Mouse (Mus musculus) megakaryocyte, embryonic 14.5 days (primary cell): ENCODE data around the gene Baiap2l1. TPM values are rescaled to one million over a fixed set of nuclear protein-coding genes. Genes with fewer than 3 reads are reported as not detected.
A peak's percentile ranks its signal among the peaks of the same experiment; 100 is the strongest.
"Not testable (repeated sequence)": the region's sequence is repeated elsewhere in the genome, so short reads cannot be mapped to it uniquely, and the experiment has no call there.

Experiments used
- H3K27me3 ChIP-seq: replicated peaks from 2 replicates; pipeline ENCODE3; 2012; ENCODE audit warnings: inconsistent platforms
- H3K36me3 ChIP-seq: replicated peaks from 2 replicates; pipeline ENCODE3; 2012; ENCODE audit warnings: low read length, inconsistent platforms, mixed read lengths
- H3K4me1 ChIP-seq: 2 replicates; pipeline ENCODE4 v1.6.1; 2012; ENCODE audit warnings: inconsistent platforms
- H3K4me3 ChIP-seq: replicated peaks from 2 replicates; pipeline ENCODE3; 2012; ENCODE audit warnings: moderate library complexity, mild to moderate bottlenecking, inconsistent platforms
- H3K9me3 ChIP-seq: 2 replicates; pipeline ENCODE4 v1.6.1; 2012; ENCODE audit warnings: inconsistent platforms
- FLI1 ChIP-seq: IDR thresholded peaks from 2 replicates; pipeline ENCODE4 v1.6.1; 2012; ENCODE audit warnings: low read length, inconsistent platforms, mixed read lengths
- GATA1 ChIP-seq: IDR thresholded peaks from 3 replicates; pipeline ENCODE4 v1.6.1; 2012; ENCODE audit warnings: mixed read lengths, low read length, inconsistent platforms, borderline replicate concordance
- polyA plus RNA-seq: library from polyadenylated mRNA; stranded (reverse); fragments of >175 nt; gene quantifications from 2 replicates; pipeline ENCODE4 v1.2.3, GENCODE M21; 2012; ENCODE audit warnings: low replicate concordance; ENCODE audit not compliant: insufficient read depth

Gene Baiap2l1
- polyA plus RNA-seq, 1 experiment = not detected

DNA sequence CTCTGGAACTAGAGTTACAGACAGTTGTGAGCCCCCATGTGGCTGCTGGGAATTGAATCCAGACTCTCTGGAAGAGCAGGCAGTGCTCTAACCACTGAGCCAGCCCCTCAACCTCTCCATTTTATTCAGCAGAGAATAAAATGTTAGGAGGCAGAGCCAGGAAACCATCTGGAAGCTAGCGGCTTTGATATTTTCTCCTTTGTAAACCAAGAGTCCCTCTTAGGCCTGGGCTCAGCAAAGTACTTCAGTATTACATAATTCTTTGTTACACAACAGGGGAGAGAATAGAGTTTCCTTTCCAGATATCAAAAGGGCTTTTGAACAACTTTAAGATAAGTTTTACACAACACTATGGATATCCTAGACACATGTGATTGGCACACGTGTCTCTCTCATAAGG is 15.0 kb upstream of the Baiap2l1 start:
- H3K4me1 ChIP-seq = no peaks in the 10 kb centered on the region
- no peaks in the 10 kb centered on the region for H3K36me3 ChIP-seq
- TF ChIP-seq FLI1 = no peak
- no peak for TF ChIP-seq GATA1

DNA sequence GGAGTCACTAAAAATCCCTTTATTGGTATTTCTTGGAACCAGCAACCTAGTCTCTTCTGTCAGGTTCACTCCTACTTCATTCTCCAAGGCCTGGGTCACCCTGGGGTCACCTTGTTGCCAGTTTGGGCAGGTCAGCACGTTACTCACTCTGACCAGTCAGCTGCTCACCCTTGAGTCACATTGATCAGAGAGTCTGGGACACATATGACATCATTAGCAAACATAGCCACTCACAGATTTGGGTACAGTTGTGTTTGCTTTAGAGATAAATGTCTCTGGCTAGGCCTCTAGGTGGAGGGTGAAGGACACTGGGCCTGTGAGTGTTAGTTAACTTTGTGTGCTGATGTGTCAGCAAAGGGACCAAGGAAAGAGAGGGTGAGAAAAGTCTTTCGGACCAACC is 14.3 kb upstream of the Baiap2l1 start:
- Histone ChIP-seq H3K9me3 (peaks cover 4% of the 10 kb centered on the region; the same call in 1 of the 2 replicates), H3K27me3 (peaks cover 1% of the 10 kb centered on the region), H3K4me3 (no peak overlapping the region), H3K36me3 (no peaks in the 10 kb centered on the region), H3K4me1 (no peaks in the 10 kb centered on the region)
- no peak for TF ChIP-seq GATA1
- no peak for TF ChIP-seq FLI1

More for the DNA sequence above, 15.0 kb upstream of the Baiap2l1 start:
- Histone ChIP-seq H3K4me3 (no peak overlapping the region), H3K9me3 (peaks cover 12% of the 10 kb centered on the region), H3K27me3 (peaks cover 1% of the 10 kb centered on the region)

DNA sequence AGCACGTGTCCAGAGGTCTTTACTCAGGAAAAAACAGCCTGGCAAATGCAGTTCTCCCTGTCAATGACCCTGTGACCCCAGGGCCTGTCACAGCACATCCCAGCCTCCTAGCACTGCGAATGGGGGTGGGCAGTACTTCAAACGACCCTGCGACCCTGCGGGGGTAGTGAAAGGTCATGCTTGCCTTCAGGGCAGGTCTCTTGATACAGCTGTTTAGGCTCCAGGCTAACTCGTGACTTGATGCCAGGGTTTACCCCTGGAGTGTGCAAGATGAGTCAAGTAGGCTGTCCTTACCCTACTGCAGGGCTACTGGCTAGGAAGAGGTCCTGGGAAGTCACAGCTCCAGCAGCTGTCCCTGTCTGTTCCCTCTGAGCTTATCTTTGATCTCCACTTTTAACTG is 13.1 kb upstream of the Baiap2l1 start:
- no peak for TF ChIP-seq FLI1
- TF ChIP-seq GATA1 = no peak
- H3K36me3 ChIP-seq = no peaks in the 10 kb centered on the region
- H3K9me3 ChIP-seq = no peaks in the 10 kb centered on the region
- no peaks in the 10 kb centered on the region for H3K4me1 ChIP-seq
- no peak overlapping the region for H3K4me3 ChIP-seq
- H3K27me3 ChIP-seq = peaks cover 1% of the 10 kb centered on the region

DNA sequence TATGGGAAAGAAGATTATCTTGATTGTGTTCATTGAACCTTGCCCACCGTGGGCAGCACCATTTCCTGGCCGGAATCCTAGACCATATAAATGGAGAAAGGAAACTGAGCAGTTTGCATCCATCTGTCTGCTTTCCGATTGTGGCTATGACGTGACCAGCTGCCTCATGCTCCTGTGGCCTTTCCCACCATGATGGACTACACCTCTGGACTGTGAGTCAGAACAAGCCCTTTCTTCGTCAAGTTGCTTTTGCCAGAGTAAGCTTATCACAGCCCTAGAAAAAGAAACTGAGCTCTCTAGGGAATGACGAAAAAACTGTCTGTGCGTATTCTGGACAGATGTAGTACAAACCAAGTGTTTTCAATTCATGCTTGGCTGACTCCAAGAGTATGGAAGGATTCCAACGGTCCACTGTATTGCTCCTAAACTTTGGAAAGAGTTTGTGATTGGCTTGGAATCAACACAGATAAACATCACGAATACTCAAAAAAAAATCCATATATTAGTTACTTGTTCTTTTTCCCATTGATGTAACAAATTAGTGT is 10.8 kb upstream of the Baiap2l1 start:
- Histone ChIP-seq H3K27me3 (peaks cover 1% of the 10 kb centered on the region), H3K4me3 (no peak overlapping the region), H3K9me3 (no peaks in the 10 kb centered on the region; the same call in 1 of the 2 replicates), H3K36me3 (no peaks in the 10 kb centered on the region), H3K4me1 (no peaks in the 10 kb centered on the region)
- TF ChIP-seq FLI1 = no peak
- no peak for TF ChIP-seq GATA1

DNA sequence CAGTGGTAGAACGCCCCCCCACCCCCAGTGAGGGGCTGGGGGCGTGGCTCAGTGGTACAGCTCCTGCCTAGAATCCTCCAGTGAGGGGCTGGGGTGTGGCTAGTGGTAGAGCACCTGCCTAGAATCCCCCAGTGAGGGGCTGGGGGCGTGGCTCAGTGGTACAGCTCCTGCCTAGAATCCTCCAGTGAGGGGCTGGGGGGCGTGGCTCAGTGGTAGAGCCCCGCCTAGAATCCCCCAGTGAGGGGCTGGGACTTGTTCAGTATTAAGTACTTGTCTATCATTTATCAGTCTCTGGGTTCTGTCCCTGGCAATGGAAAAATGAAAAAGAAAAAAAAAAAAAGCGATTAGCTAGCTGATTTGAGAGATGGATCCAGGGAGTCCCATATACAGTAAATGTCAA is 8.6 kb upstream of the Baiap2l1 start:
- not testable (repeated sequence) for H3K4me3 ChIP-seq, H3K36me3 ChIP-seq, H3K9me3 ChIP-seq, H3K27me3 ChIP-seq, H3K4me1 ChIP-seq

DNA sequence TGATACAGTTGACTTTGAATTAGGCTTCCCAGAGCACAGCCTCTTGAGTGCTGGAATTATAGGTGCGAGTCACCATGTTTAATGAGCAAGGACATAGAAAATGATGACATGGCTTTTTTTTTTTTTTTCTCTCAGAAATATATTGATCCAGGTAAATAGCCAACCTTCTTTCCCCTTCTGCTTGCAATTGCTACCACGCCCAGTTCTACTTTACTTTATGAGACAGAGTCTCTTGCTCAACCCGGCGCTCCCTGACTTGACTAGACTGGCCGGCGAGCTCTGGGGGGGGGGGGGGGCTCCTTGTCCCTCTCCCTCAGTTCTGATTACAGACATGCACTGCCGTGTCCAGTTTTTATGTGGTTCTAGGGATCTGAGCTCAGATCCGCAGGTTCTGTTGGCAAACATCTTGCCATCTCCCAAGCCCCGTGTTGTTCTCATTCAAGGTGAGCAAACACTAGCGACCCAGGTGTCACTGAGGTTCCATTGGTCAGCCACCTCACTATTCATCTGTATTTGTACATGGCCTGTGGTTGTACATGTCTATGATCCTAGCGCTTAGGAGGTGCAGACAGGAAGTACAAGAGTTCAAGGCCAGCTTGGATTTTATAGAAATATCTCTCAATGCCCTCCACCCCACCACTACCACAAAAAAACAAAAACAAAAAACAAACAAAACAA is 6.9 kb upstream of the Baiap2l1 start:
- no peaks in the 10 kb centered on the region for H3K4me1 ChIP-seq
- no peak for TF ChIP-seq FLI1
- no peak for TF ChIP-seq GATA1

DNA sequence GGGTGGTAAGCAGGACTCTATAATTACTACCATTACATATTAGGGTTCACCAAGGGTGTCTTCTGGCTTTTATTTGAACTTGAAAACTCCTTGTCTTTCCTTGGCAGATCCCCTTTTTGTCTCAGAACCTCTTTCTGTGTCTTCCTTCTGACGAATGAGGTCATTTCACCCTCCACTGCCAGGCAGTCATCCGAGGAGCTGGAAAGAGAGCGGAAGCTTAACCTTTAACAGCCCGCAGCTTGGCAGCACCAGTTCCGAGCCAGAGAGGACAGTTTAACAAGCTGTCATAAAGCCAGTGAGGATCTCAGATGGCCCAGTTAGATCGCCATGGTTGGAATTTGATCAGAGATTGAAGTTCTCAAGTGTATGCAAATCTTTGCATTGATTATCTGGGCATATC is 2.4 kb upstream of the Baiap2l1 start:
- H3K9me3 ChIP-seq = no peaks in the 10 kb centered on the region
- peaks cover 45% of the 10 kb centered on the region for H3K27me3 ChIP-seq
- no peak overlapping the region for H3K4me3 ChIP-seq
- peaks cover 16% of the 10 kb centered on the region for H3K4me1 ChIP-seq
- no peaks in the 10 kb centered on the region for H3K36me3 ChIP-seq
- no peak for TF ChIP-seq GATA1
- TF ChIP-seq FLI1 = no peak

More for the DNA sequence above, 6.9 kb upstream of the Baiap2l1 start:
- no peak overlapping the region for H3K4me3 ChIP-seq
- no peaks in the 10 kb centered on the region for H3K36me3 ChIP-seq
- peaks cover 7% of the 10 kb centered on the region for H3K27me3 ChIP-seq
- no peaks in the 10 kb centered on the region; the same call in 1 of the 2 replicates for H3K9me3 ChIP-seq

DNA sequence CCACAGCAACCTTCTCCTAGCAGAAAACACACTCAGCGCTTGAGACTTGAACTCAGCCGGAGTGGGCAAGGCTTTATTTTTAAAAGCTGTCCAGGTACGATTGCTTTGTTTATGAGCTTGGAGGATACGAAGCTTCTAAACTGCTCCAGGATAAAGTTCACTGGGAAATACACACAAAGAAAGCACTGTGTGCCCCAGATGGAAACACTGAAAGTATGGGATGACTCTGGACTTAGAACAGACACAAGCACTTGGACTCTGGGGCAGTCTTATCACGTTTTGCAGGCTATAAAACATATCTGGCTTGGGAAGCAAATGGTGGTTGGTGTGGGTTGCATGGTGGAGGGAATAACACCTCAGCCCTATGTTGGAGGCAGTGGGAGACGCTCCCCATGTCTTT is 2.0 kb upstream of the Baiap2l1 start:
- TF ChIP-seq FLI1 (no peak), GATA1 (no peak)
- peaks cover 16% of the 10 kb centered on the region for H3K4me1 ChIP-seq

DNA sequence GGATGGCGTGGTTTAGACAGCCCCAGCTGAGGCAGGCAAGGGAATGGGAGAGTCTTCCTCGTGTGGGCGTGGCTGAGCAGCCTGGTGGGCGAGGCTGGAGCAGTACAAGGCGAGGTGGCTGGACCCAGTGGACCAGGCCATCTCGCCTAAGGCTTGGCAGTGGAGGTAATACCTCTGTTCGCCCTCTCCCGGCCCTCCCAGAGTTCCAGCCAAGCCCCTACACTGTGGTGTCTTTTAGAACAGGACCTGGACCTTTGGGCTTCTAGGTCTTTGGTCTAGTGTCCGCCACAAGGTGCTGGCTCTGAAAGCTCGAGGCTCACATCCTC is 643 bp upstream of the Baiap2l1 start:
- peaks cover 16% of the 10 kb centered on the region for H3K4me1 ChIP-seq
- TF ChIP-seq FLI1 (no peak), GATA1 (no peak)

More for the DNA sequence above, 2.0 kb upstream of the Baiap2l1 start:
- no peaks in the 10 kb centered on the region for H3K36me3 ChIP-seq
- H3K4me3 ChIP-seq = no peak overlapping the region
- no peaks in the 10 kb centered on the region for H3K9me3 ChIP-seq
- H3K27me3 ChIP-seq = peaks cover 45% of the 10 kb centered on the region

DNA sequence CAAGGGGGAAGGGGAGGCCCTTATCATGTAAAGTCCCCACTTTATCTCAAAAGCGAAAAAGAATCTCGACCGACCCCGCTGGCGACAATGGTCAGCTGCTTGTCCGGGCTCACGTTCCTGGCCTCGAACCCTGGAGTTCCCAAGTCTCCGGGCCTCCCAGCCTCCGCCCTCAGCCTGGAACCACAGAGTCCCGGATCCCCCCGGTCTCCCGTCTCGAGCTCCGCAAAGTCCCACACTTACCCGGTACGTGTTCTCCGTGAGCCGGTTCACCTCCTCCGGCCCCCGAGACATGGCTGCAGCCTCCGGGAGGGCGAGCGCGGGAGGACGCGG is 396 bp downstream of the Baiap2l1 start:
- Histone ChIP-seq H3K27me3 (peaks cover 47% of the 10 kb centered on the region), H3K4me3 (peak overlapping the region; percentile 94)
- TF ChIP-seq FLI1 (no peak), GATA1 (no peak)

More for the DNA sequence above, 643 bp upstream of the Baiap2l1 start:
- H3K9me3 ChIP-seq = no peaks in the 10 kb centered on the region
- peak overlapping the region; percentile 94 for H3K4me3 ChIP-seq
- H3K27me3 ChIP-seq = peaks cover 45% of the 10 kb centered on the region
- H3K36me3 ChIP-seq = no peaks in the 10 kb centered on the region

DNA sequence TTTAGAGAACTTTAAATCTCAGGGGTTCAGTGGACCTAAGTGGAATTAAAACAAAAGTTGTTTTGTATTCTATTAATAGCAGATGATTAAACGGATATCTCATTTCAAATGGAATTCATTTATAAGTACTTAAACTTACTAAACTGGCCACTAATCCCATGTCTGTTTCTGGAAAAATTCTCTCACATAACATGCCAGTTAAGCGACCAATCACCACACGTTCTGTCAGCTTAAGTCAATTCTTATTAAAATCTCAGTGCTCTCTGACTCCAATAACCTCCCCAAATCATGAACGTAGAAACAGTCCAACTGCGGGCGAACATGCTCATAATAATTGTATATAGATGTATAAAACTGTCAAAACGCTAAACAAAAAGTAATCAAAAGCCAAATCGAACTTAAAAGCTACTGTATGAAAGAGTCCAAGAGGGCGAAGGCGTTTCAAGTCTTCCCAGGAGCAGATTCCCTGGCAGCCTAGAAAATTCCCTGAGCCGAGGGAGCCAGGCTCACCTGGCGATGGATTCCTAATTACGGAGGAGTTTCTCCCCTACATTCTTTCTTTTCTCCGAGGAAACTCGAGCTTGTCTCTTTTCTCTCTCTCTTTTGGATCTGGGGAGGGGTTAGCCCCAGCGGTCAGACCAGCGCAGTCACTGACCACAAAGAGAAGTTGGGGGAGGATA is 996 bp downstream of the Baiap2l1 start:
- TF ChIP-seq FLI1 (no peak), GATA1 (no peak)
- Histone ChIP-seq H3K9me3 (no peaks in the 10 kb centered on the region), H3K4me1 (peaks cover 16% of the 10 kb centered on the region), H3K36me3 (no peaks in the 10 kb centered on the region), H3K27me3 (peaks cover 47% of the 10 kb centered on the region), H3K4me3 (peak overlapping the region; percentile 94)

More for the DNA sequence above, 396 bp downstream of the Baiap2l1 start:
- Histone ChIP-seq H3K36me3 (no peaks in the 10 kb centered on the region), H3K4me1 (peaks cover 16% of the 10 kb centered on the region), H3K9me3 (no peaks in the 10 kb centered on the region)
